Mouse (Mus musculus) lung, postnatal 14 days (tissue): ENCODE measurements around the gene Hpd.
"Not testable (repeated sequence)": the region's sequence is repeated elsewhere in the genome, so short reads cannot be mapped to it uniquely, and the experiment has no call there.

Source experiments
- DNase-seq: peaks from one replicate; pipeline ENCODE4 v3.0.0; 2021

Gene Hpd

GRCm38 (mm10) chr5:123182651-123183050 lies at the start of gene Hpd:
Gene Hpd (minus strand): TSS chr5:123182727.
- DNase-seq: no peak

DNA sequence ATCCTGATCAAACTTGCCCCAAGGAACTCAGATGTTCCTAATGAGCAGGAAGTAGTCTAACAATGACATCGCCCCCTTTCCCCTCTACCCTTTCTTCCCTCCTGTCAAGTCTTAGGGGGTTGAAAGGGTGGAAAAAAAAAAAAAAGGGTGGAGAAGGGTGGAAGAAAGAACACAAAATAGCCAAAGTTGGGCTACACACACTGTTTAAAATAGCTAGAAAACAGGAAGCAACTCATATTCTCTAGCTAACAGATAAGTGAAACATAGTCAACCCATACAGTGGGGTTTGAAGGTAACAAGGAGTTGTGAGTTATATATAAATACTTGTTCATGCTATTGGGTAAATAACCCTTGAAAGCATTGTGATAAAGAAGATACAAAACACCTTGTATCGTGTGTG lies 49.7 kb upstream of the Hpd start:
- DNase-seq: no peak

GRCm38 (mm10) chr5:123229296-123229695 lies 46.8 kb upstream of the Hpd start:
- DNase-seq: no peak

DNA sequence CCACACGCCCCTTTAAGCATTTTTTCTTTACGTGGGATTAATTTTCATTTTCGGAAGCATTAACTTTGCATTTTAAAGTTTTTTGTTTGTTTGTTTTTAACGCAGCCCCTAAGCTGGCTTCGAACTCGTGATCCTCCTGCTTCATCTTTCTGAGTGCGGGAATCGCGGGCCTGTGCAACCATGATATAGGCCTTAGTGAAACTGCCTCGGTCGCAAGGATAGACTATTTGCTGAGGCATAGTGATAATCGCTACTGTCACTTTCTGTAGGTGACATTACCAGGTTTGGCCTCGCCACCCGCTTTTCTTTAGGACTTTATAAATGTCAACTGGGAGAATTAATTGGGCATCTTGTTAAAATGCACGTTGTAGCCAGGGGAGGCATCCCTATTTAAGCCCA lies 46.0 kb upstream of the Hpd start:
- DNase-seq: no peak

DNA sequence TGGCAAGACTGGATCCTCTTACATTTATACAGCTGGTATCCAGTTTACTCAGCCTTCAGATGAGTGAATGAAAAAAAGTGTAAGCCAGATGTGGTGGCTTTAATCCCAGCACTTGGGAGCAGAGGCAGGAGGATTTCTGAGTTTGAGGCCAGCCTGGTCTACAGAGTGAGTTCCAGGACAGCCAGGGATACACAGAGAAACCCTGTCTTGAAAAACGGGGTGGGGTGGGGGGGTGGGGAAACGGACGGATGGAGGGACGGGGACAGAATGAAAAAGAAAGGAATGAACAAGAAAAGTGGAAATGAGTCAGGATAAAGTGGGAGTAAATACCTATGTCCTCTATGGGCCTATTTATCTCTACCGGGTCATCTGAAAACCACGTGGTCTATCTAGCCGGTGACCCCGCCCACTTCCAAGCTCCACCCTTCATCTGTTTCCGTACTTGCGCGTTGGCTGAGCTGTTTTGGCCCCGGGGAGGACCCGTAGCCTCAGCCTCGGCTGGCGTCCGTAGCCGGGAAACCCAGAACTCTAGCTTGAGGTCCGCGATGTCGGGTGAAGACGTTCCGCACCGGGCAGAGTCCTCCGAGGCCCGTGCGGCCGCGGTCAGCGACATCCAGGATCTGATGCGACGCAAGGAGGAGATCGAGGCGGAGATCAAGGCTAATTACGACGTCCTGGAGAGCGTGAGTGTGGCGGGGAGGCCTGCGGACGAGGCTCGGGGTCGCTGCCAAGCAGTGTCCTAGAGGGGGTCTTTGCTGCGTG lies 45.4 kb upstream of the Hpd start:
- DNase-seq: peak; percentile 95

- DNase-seq: no peak
These were observed 44.3 kb upstream of the Hpd start for GRCm38 (mm10) chr5:123226851-123227250.

- not testable (repeated sequence) for DNase-seq
These were observed 41.3 kb upstream of the Hpd start for GRCm38 (mm10) chr5:123223861-123224260.

GRCm38 (mm10) chr5:123223051-123223410 lies 40.5 kb upstream of the Hpd start:
- no peak for DNase-seq

- DNase-seq: not testable (repeated sequence)
These were observed 40.0 kb upstream of the Hpd start for GRCm38 (mm10) chr5:123222346-123223050.

DNA sequence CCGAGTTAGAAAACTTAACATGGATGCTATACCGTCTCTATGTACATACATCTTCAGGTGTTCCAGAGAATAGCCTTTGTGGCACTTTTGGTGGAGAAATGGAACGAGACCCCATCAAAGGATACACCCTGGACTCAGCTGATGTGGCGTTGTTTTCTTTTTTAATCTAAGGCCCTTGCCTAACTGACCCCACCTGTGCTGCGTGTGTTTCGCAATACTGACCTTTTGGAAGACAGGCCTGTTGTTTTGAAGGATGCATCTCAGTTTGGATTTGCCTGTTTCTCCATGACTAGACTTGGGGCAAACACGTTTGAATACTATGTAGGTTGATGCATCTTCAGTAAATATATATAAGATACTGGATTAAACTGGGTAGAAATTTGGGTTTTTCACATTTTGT lies 21.1 kb upstream of the Hpd start:
- DNase-seq: not testable (repeated sequence)

GRCm38 (mm10) chr5:123202771-123203170 lies 20.2 kb upstream of the Hpd start:
- DNase-seq: not testable (repeated sequence)

DNA sequence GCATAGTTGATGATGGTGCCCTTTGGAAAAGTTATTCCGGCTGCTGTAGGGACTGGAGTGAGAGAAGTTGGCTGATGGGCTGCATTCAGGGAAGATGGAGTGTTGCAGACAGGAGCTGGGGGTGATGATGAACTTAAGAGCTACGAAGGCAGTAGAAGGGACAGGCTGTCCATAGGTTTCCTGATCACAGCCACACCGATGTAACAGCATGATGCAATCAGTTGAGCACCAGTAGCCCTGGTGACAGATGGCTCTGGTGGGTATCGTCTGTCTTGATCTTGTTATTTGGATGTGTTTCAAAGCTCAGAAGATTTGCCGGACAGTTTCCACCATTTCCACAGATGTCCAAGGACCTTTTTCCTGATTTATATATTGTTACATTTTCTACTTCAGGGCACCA lies 19.5 kb upstream of the Hpd start:
- no peak for DNase-seq

GRCm38 (mm10) chr5:123201523-123201892 lies 19.0 kb upstream of the Hpd start:
- DNase-seq: no peak

GRCm38 (mm10) chr5:123200816-123201522 lies 18.4 kb upstream of the Hpd start:
- DNase-seq: not testable (repeated sequence)

- DNase-seq: no peak
These were observed 16.0 kb upstream of the Hpd start for GRCm38 (mm10) chr5:123198523-123198922.

DNA sequence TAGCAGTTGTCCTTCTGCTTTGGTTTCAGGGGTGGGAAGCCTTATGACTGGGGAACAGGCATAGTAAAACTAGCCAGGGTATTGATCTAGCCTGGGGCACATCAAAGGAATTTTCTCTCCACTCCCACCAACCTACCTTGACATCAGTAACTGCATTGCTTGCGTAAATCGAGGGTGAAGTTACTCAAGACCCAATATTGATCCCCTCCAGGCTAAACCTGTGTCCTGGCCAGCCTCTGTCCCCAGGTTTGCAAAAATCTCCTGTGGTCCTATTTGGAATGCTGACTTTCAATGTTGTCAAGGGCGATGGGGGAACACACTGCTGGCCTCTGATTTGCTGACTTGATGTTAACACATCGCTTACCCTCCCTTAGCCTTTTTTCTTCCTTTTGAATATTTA lies 14.2 kb upstream of the Hpd start:
- DNase-seq: no peak

- DNase-seq: no peak
These were observed 13.0 kb upstream of the Hpd start for GRCm38 (mm10) chr5:123195500-123196000.

DNA sequence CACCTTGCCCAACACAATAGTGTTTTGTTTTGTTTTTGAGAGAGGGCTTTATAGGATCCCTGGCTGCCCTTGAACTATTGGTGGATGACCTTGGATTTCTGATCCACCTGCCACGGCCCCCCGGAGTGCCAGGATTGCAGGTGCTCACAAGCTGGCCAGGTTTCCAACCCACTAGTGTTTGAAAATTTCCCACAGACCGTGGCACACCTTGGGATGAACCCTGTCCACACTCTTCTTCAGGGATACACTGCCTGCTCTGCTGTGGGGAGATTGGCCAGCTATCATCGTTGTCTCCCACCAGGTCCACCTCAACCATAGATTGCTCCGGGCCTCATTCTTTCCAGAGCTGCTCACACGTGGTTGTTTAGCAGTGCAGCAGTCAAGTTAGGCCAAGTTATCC lies 12.3 kb upstream of the Hpd start:
- DNase-seq: no peak

- no peak for DNase-seq
These were observed 10.9 kb upstream of the Hpd start for GRCm38 (mm10) chr5:123193436-123193835.

- DNase-seq: no peak
These were observed 10.2 kb upstream of the Hpd start for GRCm38 (mm10) chr5:123192606-123193150.

DNA sequence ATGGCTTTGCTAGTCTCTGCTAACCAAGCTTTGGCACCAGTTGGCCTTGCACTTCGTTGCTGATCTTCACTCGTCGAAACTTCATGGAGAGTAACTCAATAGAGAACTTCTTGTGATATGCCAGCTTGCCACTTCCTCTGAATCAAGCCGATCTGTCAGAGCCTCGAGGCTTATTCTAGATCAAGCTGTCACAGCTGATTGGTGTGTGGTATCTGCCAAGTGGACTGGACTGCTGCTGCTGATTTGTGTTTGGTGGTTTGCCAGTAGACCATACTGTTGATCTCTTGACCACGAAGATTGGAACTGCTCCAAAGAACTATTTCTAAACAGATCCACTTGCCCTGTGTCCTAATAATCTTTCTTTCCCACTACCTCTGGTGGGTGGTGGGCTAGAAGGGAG lies 8.9 kb upstream of the Hpd start:
- DNase-seq: no peak

DNA sequence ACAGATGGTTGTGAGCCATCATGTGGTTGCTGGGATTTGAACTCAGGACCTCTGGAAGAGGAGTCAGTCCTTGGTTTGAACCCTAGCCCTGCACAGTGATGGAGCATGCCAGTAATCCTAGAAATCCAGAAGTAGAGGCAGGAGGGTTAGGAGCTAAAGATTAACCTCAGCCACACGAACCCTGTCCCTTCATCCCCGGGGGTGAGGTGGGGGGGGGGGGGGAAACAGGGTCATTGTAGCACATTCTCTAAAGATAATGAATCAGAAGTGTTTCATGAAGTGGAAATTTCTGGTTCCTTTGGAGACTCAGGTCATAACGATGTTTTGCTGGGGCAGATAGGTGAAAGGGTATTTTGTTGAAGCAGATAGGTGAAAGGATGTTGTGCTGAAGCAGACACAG lies 8.4 kb upstream of the Hpd start:
- DNase-seq: no peak

- no peak for DNase-seq
These were observed 4.8 kb upstream of the Hpd start for GRCm38 (mm10) chr5:123187306-123187705.
